Mouse (Mus musculus) naive thymus-derived CD4-positive, alpha-beta T cell, adult 5 months (primary cell): ENCODE results near the gene Map7d2. TPM values are rescaled to one million over a fixed set of nuclear protein-coding genes. Genes with fewer than 3 reads are reported as not detected.

Experiments
- polyA plus RNA-seq: library from polyadenylated mRNA; unstranded; fragments of 100-300 nt; shearing (Covaris generic); gene quantifications from one replicate; pipeline ENCODE4 v1.2.1, GENCODE M21; 2017

Gene Map7d2
- 0.31 TPM for polyA plus RNA-seq

DNA sequence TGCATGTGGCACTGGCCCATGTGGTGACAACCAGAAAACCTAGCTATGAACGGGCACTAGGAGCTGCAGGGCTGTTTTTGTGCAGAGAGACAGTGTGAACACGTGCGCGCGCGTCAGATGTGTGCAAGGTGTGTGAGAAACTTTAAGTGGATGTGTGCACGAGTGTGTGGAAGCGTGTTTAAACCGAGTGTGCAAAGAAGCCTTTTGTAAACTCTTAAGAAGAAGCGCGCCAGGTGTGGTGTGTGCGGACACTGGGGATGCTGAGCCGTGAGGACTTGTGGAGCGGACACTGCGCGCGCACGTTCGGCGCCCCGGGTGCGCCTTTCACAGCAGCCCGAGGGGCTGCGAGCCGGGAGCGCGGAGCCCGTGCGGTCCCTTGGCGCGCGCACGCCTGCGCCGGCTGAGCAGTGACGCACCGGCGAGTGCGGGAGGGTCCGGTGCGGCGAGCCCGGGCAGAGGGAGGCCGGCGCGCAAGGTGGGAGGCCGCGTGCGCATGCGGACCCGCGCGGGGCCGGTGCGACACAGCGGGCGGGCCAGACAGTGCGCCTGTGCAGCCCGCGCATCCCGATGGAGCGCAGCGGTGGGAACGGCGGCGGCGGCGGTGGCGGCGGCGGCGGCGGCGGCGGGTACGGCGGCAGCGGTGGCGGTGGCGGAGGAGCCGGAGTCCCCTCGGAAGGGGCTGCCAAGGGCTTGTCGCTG is at the start of gene Map7d2:
Gene Map7d2, plus strand, starts transcription at position 443 of the 699 bp plus-strand sequence.

DNA sequence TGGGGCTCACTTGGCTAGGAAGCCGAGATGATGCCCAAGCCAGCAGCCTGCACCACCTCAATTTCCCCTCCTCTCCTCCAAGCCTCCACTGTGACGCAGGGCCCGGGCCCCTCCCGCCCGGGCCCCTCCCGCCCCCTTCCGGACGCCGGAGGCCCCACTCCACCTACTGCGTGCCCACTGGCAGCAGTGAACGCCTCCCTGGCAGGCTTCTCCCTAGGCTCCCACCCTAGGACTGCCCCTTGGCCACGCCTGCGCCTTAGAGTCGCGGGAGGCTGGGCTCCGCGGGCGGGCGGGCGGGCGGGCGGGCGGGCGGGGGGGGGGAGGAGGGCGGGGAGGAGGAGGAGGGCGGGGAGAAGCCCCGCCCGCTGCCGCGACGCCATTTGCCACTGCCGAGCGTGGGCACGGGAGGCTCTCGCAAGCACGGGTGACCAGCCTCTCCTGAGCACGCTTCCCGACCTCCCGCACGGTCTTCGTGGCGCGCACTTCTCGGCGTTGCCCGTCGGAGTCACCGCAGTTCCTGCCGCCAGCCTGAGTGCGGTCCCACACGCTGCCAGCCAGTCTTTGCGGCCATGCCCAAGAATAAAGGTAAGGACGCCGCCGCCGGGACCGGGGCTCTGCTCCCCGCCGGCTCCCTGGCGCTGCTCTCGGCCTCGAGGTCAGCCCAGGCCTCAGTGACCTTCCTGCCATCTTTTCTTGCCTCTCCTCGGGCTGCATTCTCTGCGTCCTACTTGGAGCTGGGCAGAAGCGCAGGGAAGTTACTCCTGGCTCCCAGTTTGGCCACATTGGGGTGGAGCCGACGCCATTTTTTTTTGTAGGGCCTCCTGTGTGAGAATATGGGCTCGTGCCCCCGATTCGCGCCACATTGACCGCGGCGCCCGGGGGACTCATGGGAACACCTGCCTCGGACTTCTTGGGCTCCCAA is 42.3 kb upstream of the Map7d2 start, which contains the start of gene Eif1ax:
Gene Eif1ax, plus strand, starts transcription at position 348 of the 922 bp plus-strand sequence.

DNA sequence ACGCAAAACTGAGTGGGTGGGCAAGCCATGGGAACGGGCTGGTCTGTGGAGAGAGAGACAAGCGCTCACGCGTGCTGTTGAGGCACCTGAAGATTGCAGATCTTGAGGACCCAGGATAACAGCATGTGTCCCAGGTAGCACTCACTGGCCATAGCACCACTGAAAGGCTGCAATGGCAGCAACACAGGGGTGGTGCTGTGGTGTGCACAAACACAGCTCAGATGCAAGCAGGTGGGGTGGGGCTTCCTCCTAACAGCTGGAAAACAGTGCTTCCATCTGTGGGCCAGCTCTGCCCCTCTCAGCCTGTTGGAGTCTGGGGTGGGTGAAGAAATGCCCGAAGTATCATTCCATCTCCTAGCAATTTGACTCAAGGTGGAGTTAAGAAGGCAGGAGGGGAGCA is 112.0 kb downstream of the Map7d2 start, which contains the start of gene Bclaf3:
Gene Bclaf3, plus strand, starts transcription at position 301 of the 400 bp plus-strand sequence.

Other genes starting within 250 kb of the Map7d2 start
- gene Rps6ka3, start 204.3 kb upstream of the Map7d2 start, polyA plus RNA-seq, result 22.9 TPM
- gene Eif1ax, start 42.4 kb upstream of the Map7d2 start, polyA plus RNA-seq, result 38.3 TPM
- gene Bclaf3, start 112.1 kb downstream of the Map7d2 start, polyA plus RNA-seq, result 29.8 TPM
- 380 TPM for gene Sh3kbp1, start 212.7 kb downstream of the Map7d2 start, polyA plus RNA-seq